Mouse (Mus musculus) G1E (cell line): ENCODE results near the gene Olr1. TPM values are rescaled to one million over a fixed set of nuclear protein-coding genes. Genes with fewer than 3 reads are reported as not detected.

ENCODE experiments used
- ATAC-seq: 2 replicates; pipeline ENCODE4 v1.8.0; 2016; ENCODE audit warnings: mild to moderate bottlenecking; ENCODE audit not compliant: insufficient number of reproducible peaks, poor library complexity, low FRiP score, severe bottlenecking; ENCODE audit errors: extremely low read depth
- DNase-seq: peaks from one replicate; pipeline ENCODE4 v3.0.0; 2012; ENCODE audit warnings: low spot score
- H3K27me3 ChIP-seq: 2 replicates; pipeline ENCODE4 v1.6.1; 2012; ENCODE audit warnings: mild to moderate bottlenecking, low read length, inconsistent platforms; ENCODE audit not compliant: insufficient read depth
- H3K36me3 ChIP-seq: replicated peaks from 2 replicates; pipeline ENCODE3; 2012; ENCODE audit warnings: mild to moderate bottlenecking, inconsistent platforms
- H3K4me1 ChIP-seq: 2 replicates; pipeline ENCODE4 v1.6.1; 2012; ENCODE audit warnings: low read depth, low read length, inconsistent platforms, mixed read lengths; ENCODE audit not compliant: insufficient read depth
- H3K4me3 ChIP-seq: 2 replicates; pipeline ENCODE4 v1.5.1; 2012; ENCODE audit warnings: low read depth, mild to moderate bottlenecking, inconsistent platforms, low read length, moderate library complexity, mixed read lengths
- H3K9me3 ChIP-seq: replicated peaks from 2 replicates; pipeline ENCODE4 v1.6.1; 2012; ENCODE audit warnings: inconsistent platforms
- CTCF ChIP-seq: IDR thresholded peaks from 2 replicates; pipeline ENCODE4 v1.5.1; 2012; ENCODE audit warnings: low read depth, low read length, inconsistent platforms, mixed read lengths
- GATA1 ChIP-seq: IDR thresholded peaks from 2 replicates; pipeline ENCODE4 v1.6.1; 2012; ENCODE audit warnings: borderline replicate concordance, low read length, inconsistent platforms, mixed read lengths
- GATA2 ChIP-seq: IDR thresholded peaks from 2 replicates; pipeline ENCODE4 v1.6.1; 2012; ENCODE audit warnings: low read depth, low read length, inconsistent platforms, borderline replicate concordance
- POLR2AphosphoS5 ChIP-seq: IDR thresholded peaks from 2 replicates; pipeline ENCODE4 v1.6.1; 2012; ENCODE audit warnings: low read depth, low read length, inconsistent platforms; ENCODE audit not compliant: insufficient replicate concordance
- TAL1 ChIP-seq: conservative IDR thresholded peaks from 2 replicates; pipeline ENCODE4 v1.6.1; 2012; ENCODE audit warnings: low read depth, low read length, inconsistent platforms, mixed read lengths
- polyA plus RNA-seq: library from polyadenylated mRNA; stranded (reverse); fragments of >175 nt; gene quantifications from 2 replicates; pipeline ENCODE4 v1.2.3, GENCODE M21; 2012
- total RNA-seq, 2 experiments: library from RNA; stranded (forward) in 1 of 2; stranded (reverse) in 1 of 2; fragments of 200-1000 nt in 1 of 2; fragments of >200 nt in 1 of 2; fragmentation: Nextera tagmentation in 1 of 2; gene quantifications; 2 replicates each; pipeline ENCODE4 v1.2.3; 2014 to 2017

The Olr1 gene
- total and polyA plus RNA-seq, 3 experiments = 1.4 TPM; not detected in 2

GRCm38 (mm10) chr6:129497345-129498218, 9.4 kb downstream of the Olr1 start:
- no peaks in the 10 kb centered on the region for H3K9me3 ChIP-seq
- ATAC-seq = no peak
- TF ChIP-seq POLR2AphosphoS5 (no peak), GATA2 (no peak), CTCF (no peak), TAL1 (no peak), GATA1 (no peak)

GRCm38 (mm10) chr6:129494924-129495323, 12.0 kb downstream of the Olr1 start:
- no peak for TF ChIP-seq POLR2AphosphoS5
- TF ChIP-seq GATA2 = no peak
- TF ChIP-seq CTCF = no peak
- no peak for TF ChIP-seq GATA1
- no peak for TF ChIP-seq TAL1
- H3K4me3 ChIP-seq = no peak overlapping the region
- no peaks in the 10 kb centered on the region for H3K9me3 ChIP-seq
- ATAC-seq = no peak
- H3K4me1 ChIP-seq = no peaks in the 10 kb centered on the region
- H3K36me3 ChIP-seq = no peaks in the 10 kb centered on the region
- DNase-seq = no peak
- no peaks in the 10 kb centered on the region for H3K27me3 ChIP-seq

More at GRCm38 (mm10) chr6:129497345-129498218, 9.4 kb downstream of the Olr1 start:
- Histone ChIP-seq H3K4me1 (no peaks in the 10 kb centered on the region), H3K27me3 (no peaks in the 10 kb centered on the region), H3K36me3 (no peaks in the 10 kb centered on the region), H3K4me3 (no peak overlapping the region)
- no peak for DNase-seq

- TF ChIP-seq GATA1 = no peak
- no peak for TF ChIP-seq TAL1
- no peak for TF ChIP-seq CTCF
- no peak for TF ChIP-seq GATA2
- TF ChIP-seq POLR2AphosphoS5 = no peak
- H3K27me3 ChIP-seq = no peaks in the 10 kb centered on the region
- H3K36me3 ChIP-seq = no peaks in the 10 kb centered on the region
- H3K4me1 ChIP-seq = no peaks in the 10 kb centered on the region
- H3K9me3 ChIP-seq = no peaks in the 10 kb centered on the region
- no peak overlapping the region for H3K4me3 ChIP-seq
- DNase-seq (no peak), ATAC-seq (no peak)
These were observed 26.6 kb downstream of the Olr1 start for GRCm38 (mm10) chr6:129480089-129480958.

GRCm38 (mm10) chr6:129476404-129477126, 30.4 kb downstream of the Olr1 start:
- ATAC-seq = no peak
- TF ChIP-seq TAL1 (no peak), POLR2AphosphoS5 (no peak), GATA1 (no peak), CTCF (no peak), GATA2 (no peak)
- Histone ChIP-seq H3K4me1 (no peaks in the 10 kb centered on the region), H3K36me3 (no peaks in the 10 kb centered on the region), H3K27me3 (no peaks in the 10 kb centered on the region), H3K9me3 (no peaks in the 10 kb centered on the region), H3K4me3 (no peak overlapping the region)
- no peak for DNase-seq

DNA sequence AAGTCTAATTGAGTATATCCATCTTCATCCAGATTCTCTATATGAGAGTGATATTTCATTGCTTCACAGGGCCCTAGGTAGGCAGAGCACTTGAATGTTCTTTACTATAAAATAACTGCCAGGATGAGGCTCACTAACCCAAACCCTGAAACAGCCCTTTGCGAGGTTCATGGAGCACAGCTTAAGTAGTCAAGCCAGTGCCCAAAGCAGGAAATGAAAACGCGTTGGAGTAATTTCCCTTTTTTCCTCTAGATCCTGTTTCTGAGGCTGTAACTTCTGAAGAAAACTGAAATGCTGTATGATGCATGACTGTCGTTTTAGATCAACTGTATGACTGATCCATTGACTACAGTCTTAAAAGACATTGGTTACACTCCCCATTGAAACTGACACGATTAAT, 34.3 kb downstream of the Olr1 start:
- DNase-seq (no peak), ATAC-seq (no peak)
- H3K9me3 ChIP-seq = no peaks in the 10 kb centered on the region
- H3K4me1 ChIP-seq = no peaks in the 10 kb centered on the region
- TF ChIP-seq GATA2 (no peak), POLR2AphosphoS5 (no peak), GATA1 (no peak), TAL1 (no peak), CTCF (no peak)
- no peak overlapping the region for H3K4me3 ChIP-seq
- H3K36me3 ChIP-seq = no peaks in the 10 kb centered on the region
- no peaks in the 10 kb centered on the region for H3K27me3 ChIP-seq
